Mouse (Mus musculus) ES-E14 (cell line): ENCODE measurements around the gene Pax8. TPM values are rescaled to one million over a fixed set of nuclear protein-coding genes. Genes with fewer than 3 reads are reported as not detected.

Experiments used
- DNase-seq: peaks from one replicate; pipeline ENCODE4 v3.0.0-alpha.2; 2013; ENCODE audit warnings: low read depth, low spot score
- H3K27ac ChIP-seq: 2 replicates; pipeline ENCODE4 v1.5.1; 2012; ENCODE audit warnings: low read depth, mild to moderate bottlenecking, low read length, moderate library complexity, mixed read lengths; ENCODE audit not compliant: poor library complexity, insufficient read depth, severe bottlenecking
- H3K36me3 ChIP-seq: 2 replicates; pipeline ENCODE4 v1.6.1; 2012; ENCODE audit warnings: mild to moderate bottlenecking, low read length, moderate library complexity, mixed read lengths; ENCODE audit not compliant: control insufficient read depth, poor library complexity, insufficient read depth, severe bottlenecking
- H3K4me1 ChIP-seq, 2 experiments: fragments of 150-350 bp in 1 of 2; sonication (generic) in 1 of 2; 2 replicates each; pipeline ENCODE4 v1.6.1; 2012; ENCODE audit warnings: low read length in 2 of 2, mild to moderate bottlenecking in 1 of 2, mixed read lengths in 1 of 2; ENCODE audit not compliant: control insufficient read depth in 2 of 2, insufficient read depth in 2 of 2, poor library complexity in 1 of 2
- H3K4me3 ChIP-seq, 2 experiments: fragments of 150-350 bp in 1 of 2; sonication (generic) in 1 of 2; 2 replicates each; pipeline ENCODE4 v1.5.1; 2012; ENCODE audit warnings: low read length in 2 of 2, low read depth in 1 of 2, mild to moderate bottlenecking in 1 of 2, mixed read lengths in 1 of 2; ENCODE audit not compliant: insufficient read depth in 1 of 2, poor library complexity in 1 of 2, severe bottlenecking in 1 of 2
- H3K9ac ChIP-seq: 2 replicates; pipeline ENCODE4 v1.6.1; 2012; ENCODE audit warnings: low read depth, mild to moderate bottlenecking, low read length, mixed read lengths; ENCODE audit not compliant: poor library complexity, insufficient read depth, severe bottlenecking
- H3K9me3 ChIP-seq: fragments of 150-350 bp; sonication (generic); 2 replicates; pipeline ENCODE4 v1.6.1; 2012; ENCODE audit warnings: low read depth, mild to moderate bottlenecking, low read length; ENCODE audit not compliant: control insufficient read depth, insufficient read depth
- CHD2 ChIP-seq: IDR thresholded peaks from 2 replicates; pipeline ENCODE4 v1.6.1; 2014; ENCODE audit warnings: mild to moderate bottlenecking, low read depth, low read length, inconsistent platforms
- HCFC1 ChIP-seq: IDR thresholded peaks from 2 replicates; pipeline ENCODE4 v1.6.1; 2012; ENCODE audit warnings: low read length, inconsistent platforms, borderline replicate concordance; ENCODE audit not compliant: insufficient read depth
- MAFK ChIP-seq: IDR thresholded peaks from 2 replicates; pipeline ENCODE4 v1.6.1; 2014; ENCODE audit warnings: mild to moderate bottlenecking, low read depth, low read length, inconsistent platforms; ENCODE audit not compliant: insufficient read depth
- ZC3H11A ChIP-seq: IDR thresholded peaks from 2 replicates; pipeline ENCODE4 v1.6.1; 2012; ENCODE audit warnings: low read depth, mild to moderate bottlenecking, inconsistent platforms, low read length, borderline replicate concordance
- ZNF384 ChIP-seq: IDR thresholded peaks from 2 replicates; pipeline ENCODE4 v1.6.1; 2012; ENCODE audit warnings: low read depth, low read length, inconsistent platforms
- in situ Hi-C, 2 experiments: fragments of 600-800 bp; cut with MboI; formaldehyde crosslinking; loops; one replicate each; pipeline ENCODE4 v1.15.1; 2025; ENCODE audit warnings: low sequenced_read_pairs in 2 of 2, inconsistent platforms in 1 of 2; ENCODE audit not compliant: unreplicated experiment in 2 of 2
- total RNA-seq: library from RNA; depleted of rRNA; stranded (reverse); fragments of 300-350 nt; gene quantifications from 2 replicates; pipeline ENCODE4 v1.2.3, GENCODE M21; 2012

Pax8 gene
- total RNA-seq, 1 experiment: 1.5 TPM

- in situ Hi-C loops: no loop called here
- Histone ChIP-seq H3K36me3 (no peaks in the 10 kb centered on the region), H3K9ac (no peak overlapping the region), H3K27ac (no peak overlapping the region), H3K9me3 (no peaks in the 10 kb centered on the region), H3K4me3 (no peak overlapping the region), H3K4me1 (no peaks in the 10 kb centered on the region)
- no peak for TF ChIP-seq ZC3H11A
- no peak for DNase-seq
These were observed 11.8 kb upstream of the Pax8 start for GRCm38 (mm10) chr2:24487056-24487825.

GRCm38 (mm10) chr2:24485398-24485797 lies 10.0 kb upstream of the Pax8 start:
- no peak for DNase-seq
- no peak overlapping the region for H3K9ac ChIP-seq
- H3K4me3 ChIP-seq: no peak overlapping the region
- H3K9me3 ChIP-seq: no peaks in the 10 kb centered on the region
- H3K27ac ChIP-seq: no peak overlapping the region
- TF ChIP-seq ZC3H11A: no peak
- no peak for TF ChIP-seq ZNF384
- no peak for TF ChIP-seq CHD2
- no peak for TF ChIP-seq MAFK
- TF ChIP-seq HCFC1: no peak
- in situ Hi-C loops: no loop called here
- no peaks in the 10 kb centered on the region for H3K4me1 ChIP-seq
- no peaks in the 10 kb centered on the region for H3K36me3 ChIP-seq

GRCm38 (mm10) chr2:24479906-24480305 lies 4.5 kb upstream of the Pax8 start:
- no peaks in the 10 kb centered on the region for H3K4me1 ChIP-seq

GRCm38 (mm10) chr2:24479151-24479550 lies 3.8 kb upstream of the Pax8 start:
- TF ChIP-seq CHD2 (no peak), ZNF384 (no peak), ZC3H11A (no peak), HCFC1 (no peak), MAFK (no peak)
- DNase-seq: no peak
- Histone ChIP-seq H3K4me3 (no peak overlapping the region), H3K4me1 (no peaks in the 10 kb centered on the region), H3K27ac (no peak overlapping the region), H3K9ac (no peak overlapping the region), H3K36me3 (no peaks in the 10 kb centered on the region), H3K9me3 (no peaks in the 10 kb centered on the region)
- in situ Hi-C loops: no loop called here

More at GRCm38 (mm10) chr2:24479906-24480305, 4.5 kb upstream of the Pax8 start:
- TF ChIP-seq CHD2 (no peak), MAFK (no peak)
- H3K9ac ChIP-seq: no peak overlapping the region
- no peak overlapping the region; the same call in 1 of the 2 replicates for H3K27ac ChIP-seq
- in situ Hi-C loops: no loop called here
- no peaks in the 10 kb centered on the region for H3K9me3 ChIP-seq
- no peak overlapping the region for H3K4me3 ChIP-seq
- H3K36me3 ChIP-seq: no peaks in the 10 kb centered on the region
- DNase-seq: no peak

- no peaks in the 10 kb centered on the region for H3K9me3 ChIP-seq
- no peak overlapping the region for H3K4me3 ChIP-seq
- DNase-seq: no peak
- H3K27ac ChIP-seq: no peak overlapping the region
- no peak for TF ChIP-seq HCFC1
- TF ChIP-seq ZC3H11A: no peak
- no peak for TF ChIP-seq MAFK
- TF ChIP-seq ZNF384: no peak
- no peak for TF ChIP-seq CHD2
- no peak overlapping the region for H3K9ac ChIP-seq
- H3K36me3 ChIP-seq: no peaks in the 10 kb centered on the region
- H3K4me1 ChIP-seq: no peaks in the 10 kb centered on the region
- in situ Hi-C loops: no loop called here
These were observed 3.2 kb upstream of the Pax8 start for GRCm38 (mm10) chr2:24478611-24479010.
